Mouse (Mus musculus) bone marrow, adult 2 months (tissue): ENCODE data around the gene Fermt1.

Experiments used
- CTCF ChIP-seq: fragments of 200-500 bp; IDR thresholded peaks from 2 replicates; pipeline ENCODE4 v1.5.1; 2011; ENCODE audit warnings: low read length, control low read depth; ENCODE audit not compliant: control insufficient read depth, insufficient read depth
- POLR2A ChIP-seq: fragments of 200-500 bp; IDR thresholded peaks from 2 replicates; pipeline ENCODE4 v1.6.1; 2011; ENCODE audit warnings: low read depth, mild to moderate bottlenecking, control low read depth, low read length, borderline replicate concordance; ENCODE audit not compliant: control insufficient read depth

- TF ChIP-seq CTCF (no peak), POLR2A (no peak)
Measured at GRCm38 (mm10) chr2:132927298-132927697, 18.4 kb downstream of the Fermt1 start.
